ENCODE assay signal across 20 mouse cellular contexts in the genomic region with DNA sequence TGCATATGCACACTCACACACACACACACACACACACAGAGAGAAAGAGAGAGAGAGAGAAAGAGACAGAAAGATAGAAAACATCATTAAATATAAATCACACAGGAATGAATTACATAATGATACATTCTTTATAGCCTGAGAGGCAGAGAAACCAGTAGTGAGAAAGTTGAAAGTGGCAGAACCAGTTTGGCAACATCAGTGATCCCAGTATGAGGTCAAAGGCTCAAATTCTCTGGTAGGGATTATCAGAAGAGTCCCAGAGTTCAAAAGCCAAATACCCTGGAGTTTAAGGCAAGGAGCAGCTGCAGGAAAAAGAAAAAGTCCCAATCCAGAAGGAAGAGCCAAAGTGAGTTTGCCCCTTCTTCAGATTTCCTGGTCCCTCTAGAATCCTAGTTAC. TPM values are rescaled to one million over a fixed set of nuclear protein-coding genes. Genes with fewer than 3 reads are reported as not detected.
A peak's percentile ranks its signal among the peaks of the same experiment; 100 is the strongest.
DNase-seq lines count a peak whose midpoint lies in the region; ATAC-seq and TF ChIP-seq lines count a peak whose summit lies in the region.
"Had no signal": no experiment of that assay in that cellular context is flagged by ENCODE, and none has a peak within 500 bp of the region (broad histone marks: within the 10 kb centered on the region; RNA-seq: fewer than 3 reads in every experiment).

No protein-coding gene starts in this region.

- H3K27me3 ChIP-seq in kidney, adult 2 months (replicated peaks; ENCODE audit: control insufficient read depth, insufficient read depth, low read length), result no peaks in the 10 kb centered on the region
- no peaks in the 10 kb centered on the region for H3K27me3 ChIP-seq in kidney, embryonic 15.5 days
- no peaks in the 10 kb centered on the region for H3K27me3 ChIP-seq in intestine, embryonic 16.5 days (replicated peaks; ENCODE audit: control insufficient read depth, insufficient read depth, low read length)
- no peaks in the 10 kb centered on the region for H3K27me3 ChIP-seq in stomach, postnatal 0 days (ENCODE audit: control insufficient read depth, insufficient read depth, low read length)
- H3K27me3 ChIP-seq in midbrain, embryonic 15.5 days (replicated peaks), result no peaks in the 10 kb centered on the region
- H3K27me3 ChIP-seq: embryonic facial prominence, embryonic 13.5 days; heart, embryonic 15.5 days; hindbrain, embryonic 13.5 days; neural tube, embryonic 12.5 days had no signal

- no peaks in the 10 kb centered on the region for H3K9me3 ChIP-seq in kidney, embryonic 15.5 days (replicated peaks)
- no peaks in the 10 kb centered on the region for H3K9me3 ChIP-seq in intestine, embryonic 16.5 days (ENCODE audit: control insufficient read depth, low read length)
- no peaks in the 10 kb centered on the region for H3K9me3 ChIP-seq in stomach, postnatal 0 days (ENCODE audit: control insufficient read depth, low read length)
- no peaks in the 10 kb centered on the region for H3K9me3 ChIP-seq in midbrain, embryonic 15.5 days
- H3K9me3 ChIP-seq: embryonic facial prominence, embryonic 13.5 days; forebrain, embryonic 10.5 days; heart, embryonic 15.5 days; hindbrain, embryonic 13.5 days; midbrain, embryonic 10.5 days; neural tube, embryonic 12.5 days had no signal

- peak; percentile 41 for DNase-seq in kidney, adult 2 months
- peak; percentile 2 for DNase-seq in urinary bladder, adult 18-20 months (ENCODE audit: low spot score in 2 of 2)
- no peak for DNase-seq in urinary bladder, postnatal 4 days (ENCODE audit: low spot score in 2 of 2)
- DNase-seq in stomach, postnatal 0 days (ENCODE audit: low spot score), result peak; percentile 16
- DNase-seq: adrenal gland, postnatal 14 days; cerebellum, adult 2 months; heart, adult 2 months; layer of hippocampus, postnatal 36 days; liver; thymus, postnatal 14 days had no signal

- no peak overlapping the region for H3K4me3 ChIP-seq in kidney, adult 2 months (ENCODE audit: insufficient read depth, low read depth, low read length)
- no peak overlapping the region for H3K4me3 ChIP-seq in kidney, embryonic 15.5 days (replicated peaks)
- H3K4me3 ChIP-seq in intestine, embryonic 16.5 days (ENCODE audit: low read length), result no peak overlapping the region
- H3K4me3 ChIP-seq in stomach, postnatal 0 days (ENCODE audit: low read depth, low read length), result no peak overlapping the region
- no peak overlapping the region for H3K4me3 ChIP-seq in midbrain, embryonic 15.5 days
- H3K4me3 ChIP-seq: embryonic facial prominence, embryonic 13.5 days; forebrain, embryonic 10.5 days; heart, adult 2 months; heart, embryonic 15.5 days; hindbrain, embryonic 13.5 days; midbrain, embryonic 10.5 days; neural tube, embryonic 12.5 days had no signal

- no peak for TF ChIP-seq CTCF in kidney, adult 2 months (conservative IDR thresholded peaks at IDR 0.05; ENCODE audit: insufficient read depth, insufficient read length, low read depth, low read length)
- TF ChIP-seq CTCF in stomach, postnatal 0 days (IDR thresholded peaks at IDR 0.05; ENCODE audit: low read depth), result no peak

- no peak overlapping the region for H3K4me2 ChIP-seq in kidney, embryonic 15.5 days
- H3K4me2 ChIP-seq in intestine, embryonic 16.5 days (ENCODE audit: low read depth, low read length), result no peak overlapping the region
- no peak overlapping the region for H3K4me2 ChIP-seq in stomach, postnatal 0 days (replicated peaks; ENCODE audit: low read depth)
- no peak overlapping the region for H3K4me2 ChIP-seq in midbrain, embryonic 15.5 days
- H3K4me2 ChIP-seq: embryonic facial prominence, embryonic 13.5 days; heart, embryonic 15.5 days; hindbrain, embryonic 13.5 days; neural tube, embryonic 12.5 days had no signal

- H3K36me3 ChIP-seq in kidney, adult 2 months (ENCODE audit: control insufficient read depth, insufficient read depth, low read length), result peaks cover 4% of the 10 kb centered on the region; the same call in 1 of the 2 replicates
- peaks cover 71% of the 10 kb centered on the region for H3K36me3 ChIP-seq in kidney, embryonic 15.5 days
- H3K36me3 ChIP-seq in intestine, embryonic 16.5 days (ENCODE audit: control insufficient read depth, insufficient read depth, low read length), result peaks cover 8% of the 10 kb centered on the region; the same call in 1 of the 2 replicates
- H3K36me3 ChIP-seq in stomach, postnatal 0 days (ENCODE audit: control insufficient read depth, insufficient read depth, low read length), result peaks cover 14% of the 10 kb centered on the region
- peaks cover 14% of the 10 kb centered on the region; the same call in 1 of the 2 replicates for H3K36me3 ChIP-seq in midbrain, embryonic 15.5 days (replicated peaks)

- ATAC-seq in kidney, embryonic 15.5 days (replicated peaks; ENCODE audit: low FRiP score), result no peak
- ATAC-seq in intestine, embryonic 16.5 days, result peak; percentile 93
- no peak for ATAC-seq in stomach, postnatal 0 days (ENCODE audit: low FRiP score, low TSS enrichment)
- ATAC-seq in frontal cortex, adult (ENCODE audit: low TSS enrichment), result no peak
- ATAC-seq in midbrain, embryonic 15.5 days (replicated peaks), result no peak

- H3K9ac ChIP-seq in kidney, embryonic 15.5 days, result no peak overlapping the region
- no peak overlapping the region for H3K9ac ChIP-seq in intestine, embryonic 16.5 days (ENCODE audit: low read depth, low read length)
- no peak overlapping the region for H3K9ac ChIP-seq in stomach, postnatal 0 days (ENCODE audit: low read length)
- H3K9ac ChIP-seq in midbrain, embryonic 15.5 days, result no peak overlapping the region
- H3K9ac ChIP-seq: embryonic facial prominence, embryonic 13.5 days; heart, embryonic 15.5 days; hindbrain, embryonic 13.5 days; neural tube, embryonic 12.5 days had no signal

- H3K27ac ChIP-seq in kidney, adult 2 months (ENCODE audit: insufficient read depth, low read depth, low read length), result no peak overlapping the region
- H3K27ac ChIP-seq in kidney, embryonic 15.5 days, result no peak overlapping the region
- H3K27ac ChIP-seq in intestine, embryonic 16.5 days (ENCODE audit: low read length), result 0 out of 2 replicates have a peak overlapping the region, but pooled peaks have one; percentile 7
- H3K27ac ChIP-seq in stomach, postnatal 0 days (replicated peaks), result no peak overlapping the region
- no peak overlapping the region for H3K27ac ChIP-seq in midbrain, embryonic 15.5 days
- H3K27ac ChIP-seq: embryonic facial prominence, embryonic 13.5 days; forebrain, embryonic 10.5 days; heart, adult 2 months; heart, embryonic 15.5 days; hindbrain, embryonic 13.5 days; midbrain, embryonic 10.5 days; neural tube, embryonic 12.5 days had no signal

- TF ChIP-seq POLR2A in kidney, adult 2 months (IDR thresholded peaks at IDR 0.05; ENCODE audit: low read depth, low read length), result no peak

- TF ChIP-seq EP300 in stomach, postnatal 0 days (optimal IDR thresholded peaks at IDR 0.05), result no peak

- H3K4me1 ChIP-seq in kidney, adult 2 months (ENCODE audit: control insufficient read depth, insufficient read depth, low read length), result peaks cover 2% of the 10 kb centered on the region; the same call in 1 of the 2 replicates
- no peaks in the 10 kb centered on the region for H3K4me1 ChIP-seq in kidney, embryonic 15.5 days
- H3K4me1 ChIP-seq in intestine, embryonic 16.5 days (ENCODE audit: control insufficient read depth, insufficient read depth, low read length), result 0 out of 2 replicates have a peak, but pooled peaks cover 4% of the 10 kb centered on the region
- no peaks in the 10 kb centered on the region for H3K4me1 ChIP-seq in stomach, postnatal 0 days (replicated peaks; ENCODE audit: control insufficient read depth, insufficient read depth)
- H3K4me1 ChIP-seq in midbrain, embryonic 15.5 days, result no peaks in the 10 kb centered on the region
- H3K4me1 ChIP-seq: embryonic facial prominence, embryonic 13.5 days; forebrain, embryonic 10.5 days; heart, embryonic 15.5 days; midbrain, embryonic 10.5 days; neural tube, embryonic 12.5 days had no signal

RNA-seq across cellular contexts. Expression of a gene that starts 10.4 kb away (rescaled TPM):
- polyA plus RNA-seq in kidney, adult 2 months (2012; rRNA removed), result 3.6 and 4.1 TPM in 2 replicates
- 21.5 and 21.9 TPM in 2 replicates for polyA plus RNA-seq in kidney, embryonic 15.5 days (2015; fragmentation: Nextera tagmentation; extraction: Ambion mirVana)
- polyA plus RNA-seq in intestine, embryonic 16.5 days (2015; fragmentation: Nextera tagmentation; extraction: Ambion mirVana), result 15.7 and 16.6 TPM in 2 replicates
- 8.6 and 8.8 TPM in 2 replicates for polyA plus RNA-seq in stomach, postnatal 0 days (2015; fragmentation: Nextera tagmentation; extraction: Ambion mirVana)
- polyA plus RNA-seq in midbrain, embryonic 15.5 days (2015; fragmentation: Nextera tagmentation; extraction: Ambion mirVana), result 19.2 and 22.4 TPM in 2 replicates

RNA-seq across cellular contexts. Expression of a gene that starts 35.8 kb away (rescaled TPM):
- 0.04 and 0.08 TPM in 2 replicates for polyA plus RNA-seq in kidney, adult 2 months (2012; rRNA removed)
- 0.05 and 0.14 TPM in 2 replicates for polyA plus RNA-seq in kidney, embryonic 15.5 days (2015; fragmentation: Nextera tagmentation; extraction: Ambion mirVana)
- 0.05 and 0.20 TPM in 2 replicates for polyA plus RNA-seq in intestine, embryonic 16.5 days (2015; fragmentation: Nextera tagmentation; extraction: Ambion mirVana)
- polyA plus RNA-seq in stomach, postnatal 0 days (2015; fragmentation: Nextera tagmentation; extraction: Ambion mirVana), result 0.12 TPM in 1 of 2 replicates, not detected in the other
- 1.3 and 1.4 TPM in 2 replicates for polyA plus RNA-seq in midbrain, embryonic 15.5 days (2015; fragmentation: Nextera tagmentation; extraction: Ambion mirVana)
- polyA plus RNA-seq: embryonic facial prominence, embryonic 13.5 days had no signal

Comparison
In these comparisons a context has a peak if more than half of its experiments do, and no peak if none do; other contexts are left out.
1. DNase-seq: peak in kidney, adult 2 months (single experiment), urinary bladder, adult 18-20 months (2 of 2) and stomach, postnatal 0 days (single experiment); none in urinary bladder, postnatal 4 days (0 of 2).